ENCODE assay signal across 8 mouse cellular contexts in genomic region chr12:102744839-102745238, GRCm38 (mm10). TPM values are rescaled to one million over a fixed set of nuclear protein-coding genes. Genes with fewer than 3 reads are reported as not detected.
DNase-seq lines count a peak whose midpoint lies in the region; ATAC-seq and TF ChIP-seq lines count a peak whose summit lies in the region.

No protein-coding gene starts in this region.

- ATAC-seq in embryonic facial prominence, embryonic 14.5 days (ENCODE audit: low read depth), result no peak
- no peak for ATAC-seq in limb, embryonic 14.5 days (ENCODE audit: low FRiP score, low read depth)
- ATAC-seq in neural tube, embryonic 15.5 days (ENCODE audit: low FRiP score), result no peak
- ATAC-seq in cerebellum, adult (ENCODE audit: insufficient number of reproducible peaks, low FRiP score, low TSS enrichment), result no peak

- TF ChIP-seq POLR2A in limb, embryonic 14.5 days (IDR thresholded peaks at IDR 0.05; ENCODE audit: borderline replicate concordance, extremely low read depth, insufficient read depth, insufficient read length), result no peak

- peaks cover 5% of the 10 kb centered on the region; the same call in 1 of the 2 replicates for H3K36me3 ChIP-seq in embryonic facial prominence, embryonic 14.5 days (ENCODE audit: control insufficient read depth, insufficient read depth, low read length)
- H3K36me3 ChIP-seq in limb, embryonic 14.5 days (ENCODE audit: control insufficient read depth, insufficient read depth, low read length), result peaks cover 20% of the 10 kb centered on the region; the same call in 1 of the 2 replicates
- H3K36me3 ChIP-seq in neural tube, embryonic 15.5 days, result peaks cover 14% of the 10 kb centered on the region; the same call in 1 of the 2 replicates

- H3K27me3 ChIP-seq in embryonic facial prominence, embryonic 14.5 days (replicated peaks; ENCODE audit: control insufficient read depth, insufficient read depth, low read length), result no peaks in the 10 kb centered on the region
- H3K27me3 ChIP-seq in limb, embryonic 14.5 days (ENCODE audit: control insufficient read depth, insufficient read depth, low read length), result no peaks in the 10 kb centered on the region
- no peaks in the 10 kb centered on the region for H3K27me3 ChIP-seq in neural tube, embryonic 15.5 days (replicated peaks)

- H3K9ac ChIP-seq in embryonic facial prominence, embryonic 14.5 days (ENCODE audit: low read depth, low read length), result 0 out of 2 replicates have a peak overlapping the region, but pooled peaks have one; percentile 90
- H3K9ac ChIP-seq in limb, embryonic 14.5 days (ENCODE audit: low read depth, low read length, severe bottlenecking), result 0 out of 2 replicates have a peak overlapping the region, but pooled peaks have one; percentile 82
- H3K9ac ChIP-seq in neural tube, embryonic 15.5 days (replicated peaks), result 0 out of 2 replicates have a peak overlapping the region, but pooled peaks have one; percentile 91

- peak; percentile 53 for DNase-seq in thymus, postnatal 0 days (ENCODE audit: low spot score)
- no peak for DNase-seq in thymus, postnatal 10 days (ENCODE audit: low spot score in 2 of 2)
- no peak for DNase-seq in embryonic facial prominence, embryonic 14.5 days (ENCODE audit: low spot score)
- DNase-seq in limb, embryonic 14.5 days (ENCODE audit: low spot score), result no peak
- no peak for DNase-seq in kidney, postnatal 4 days
- DNase-seq in kidney, adult 11 months, result no peak

- peaks cover 6% of the 10 kb centered on the region; the same call in 1 of the 2 replicates for H3K4me1 ChIP-seq in embryonic facial prominence, embryonic 14.5 days (ENCODE audit: control insufficient read depth, insufficient read depth, low read length)
- H3K4me1 ChIP-seq in limb, embryonic 14.5 days (ENCODE audit: control insufficient read depth, insufficient read depth, low read length), result peaks cover 15% of the 10 kb centered on the region; the same call in 1 of the 2 replicates
- H3K4me1 ChIP-seq in neural tube, embryonic 15.5 days, result peaks cover 28% of the 10 kb centered on the region

- peak overlapping the region; percentile 53; the same call in 1 of the 2 replicates for H3K4me2 ChIP-seq in embryonic facial prominence, embryonic 14.5 days (ENCODE audit: low read depth, low read length)
- H3K4me2 ChIP-seq in limb, embryonic 14.5 days (replicated peaks; ENCODE audit: low read depth, low read length, severe bottlenecking), result no peak overlapping the region
- peak overlapping the region; percentile 86 for H3K4me2 ChIP-seq in neural tube, embryonic 15.5 days

- no peaks in the 10 kb centered on the region for H3K9me3 ChIP-seq in embryonic facial prominence, embryonic 14.5 days (ENCODE audit: control insufficient read depth, low read length)
- H3K9me3 ChIP-seq in limb, embryonic 14.5 days (ENCODE audit: control insufficient read depth, low read length), result no peaks in the 10 kb centered on the region
- H3K9me3 ChIP-seq in neural tube, embryonic 15.5 days (replicated peaks), result no peaks in the 10 kb centered on the region

- peak overlapping the region; percentile 82 for H3K4me3 ChIP-seq in embryonic facial prominence, embryonic 14.5 days (ENCODE audit: low read depth, low read length)
- H3K4me3 ChIP-seq in limb, embryonic 14.5 days (replicated peaks; ENCODE audit: low read length), result no peak overlapping the region
- no peak overlapping the region for H3K4me3 ChIP-seq in neural tube, embryonic 15.5 days (replicated peaks)

- 50% methylated on average over 6 of the region's 6 CpGs for WGBS in embryonic facial prominence, embryonic 14.5 days
- WGBS in limb, embryonic 14.5 days, result 67% methylated on average over 6 of the region's 6 CpGs
- whole genome bisulfite sequencing in neural tube, embryonic 15.5 days, result 59% methylated on average over 6 of the region's 6 CpGs

- no peak overlapping the region for H3K27ac ChIP-seq in embryonic facial prominence, embryonic 14.5 days (replicated peaks; ENCODE audit: low read depth, low read length)
- H3K27ac ChIP-seq in limb, embryonic 14.5 days (replicated peaks; ENCODE audit: low read depth, low read length), result no peak overlapping the region
- H3K27ac ChIP-seq in neural tube, embryonic 15.5 days (replicated peaks), result no peak overlapping the region

RNA-seq across cellular contexts. Expression of gene Tmem251, which starts 1.3 kb away (rescaled TPM):
- polyA plus RNA-seq in thymus, postnatal 0 days (2015; fragmentation: Nextera tagmentation; extraction: Ambion mirVana), result 18.6 and 20.5 TPM in 2 replicates
- polyA plus RNA-seq in embryonic facial prominence, embryonic 14.5 days (2014; fragmentation: Nextera tagmentation; extraction: Ambion mirVana), result 9.8 and 10.6 TPM in 2 replicates
- polyA plus RNA-seq in limb, embryonic 14.5 days (2012; rRNA removed), result 3.4 and 3.6 TPM in 2 replicates
- polyA plus RNA-seq in limb, embryonic 14.5 days (2014; fragmentation: Nextera tagmentation; extraction: Ambion mirVana), result 10.9 and 11.2 TPM in 2 replicates
- 11.7 and 11.9 TPM in 2 replicates for polyA plus RNA-seq in neural tube, embryonic 15.5 days (2015; fragmentation: Nextera tagmentation; extraction: Ambion mirVana)

RNA-seq across cellular contexts. Expression of gene Moap1, which starts 1.4 kb away (rescaled TPM):
- polyA plus RNA-seq in thymus, postnatal 0 days (2015; fragmentation: Nextera tagmentation; extraction: Ambion mirVana), result 15.3 and 16.1 TPM in 2 replicates
- 17.8 and 23.9 TPM in 2 replicates for polyA plus RNA-seq in embryonic facial prominence, embryonic 14.5 days (2014; fragmentation: Nextera tagmentation; extraction: Ambion mirVana)
- polyA plus RNA-seq in limb, embryonic 14.5 days (2012; rRNA removed), result 1.9 and 2.2 TPM in 2 replicates
- 17.6 and 21.9 TPM in 2 replicates for polyA plus RNA-seq in limb, embryonic 14.5 days (2014; fragmentation: Nextera tagmentation; extraction: Ambion mirVana)
- 62.5 and 76.5 TPM in 2 replicates for polyA plus RNA-seq in neural tube, embryonic 15.5 days (2015; fragmentation: Nextera tagmentation; extraction: Ambion mirVana)

RNA-seq across cellular contexts. Expression of gene Gm28051, which starts 12.7 kb away (rescaled TPM):
- not detected in 2 replicates for polyA plus RNA-seq in thymus, postnatal 0 days (2015; fragmentation: Nextera tagmentation; extraction: Ambion mirVana)
- polyA plus RNA-seq in embryonic facial prominence, embryonic 14.5 days (2014; fragmentation: Nextera tagmentation; extraction: Ambion mirVana), result not detected in 2 replicates
- polyA plus RNA-seq in limb, embryonic 14.5 days (2012; rRNA removed), result not detected in 2 replicates
- polyA plus RNA-seq in limb, embryonic 14.5 days (2014; fragmentation: Nextera tagmentation; extraction: Ambion mirVana), result not detected in 2 replicates
- not detected in 2 replicates for polyA plus RNA-seq in neural tube, embryonic 15.5 days (2015; fragmentation: Nextera tagmentation; extraction: Ambion mirVana)

RNA-seq across cellular contexts. Expression of gene Gon7, which starts 12.8 kb away (rescaled TPM):
- 28.4 and 31.8 TPM in 2 replicates for polyA plus RNA-seq in thymus, postnatal 0 days (2015; fragmentation: Nextera tagmentation; extraction: Ambion mirVana)
- 16.2 and 17.6 TPM in 2 replicates for polyA plus RNA-seq in embryonic facial prominence, embryonic 14.5 days (2014; fragmentation: Nextera tagmentation; extraction: Ambion mirVana)
- polyA plus RNA-seq in limb, embryonic 14.5 days (2012; rRNA removed), result 11.0 and 16.9 TPM in 2 replicates
- 17.7 and 21.7 TPM in 2 replicates for polyA plus RNA-seq in limb, embryonic 14.5 days (2014; fragmentation: Nextera tagmentation; extraction: Ambion mirVana)
- polyA plus RNA-seq in neural tube, embryonic 15.5 days (2015; fragmentation: Nextera tagmentation; extraction: Ambion mirVana), result 47.4 and 47.9 TPM in 2 replicates

RNA-seq across cellular contexts. Expression of gene Ubr7, which starts 12.9 kb away (rescaled TPM):
- polyA plus RNA-seq in thymus, postnatal 0 days (2015; fragmentation: Nextera tagmentation; extraction: Ambion mirVana), result 35.4 and 39.9 TPM in 2 replicates
- polyA plus RNA-seq in embryonic facial prominence, embryonic 14.5 days (2014; fragmentation: Nextera tagmentation; extraction: Ambion mirVana), result 45.8 and 50.1 TPM in 2 replicates
- polyA plus RNA-seq in limb, embryonic 14.5 days (2012; rRNA removed), result 36.5 and 39.9 TPM in 2 replicates
- 48.0 and 48.2 TPM in 2 replicates for polyA plus RNA-seq in limb, embryonic 14.5 days (2014; fragmentation: Nextera tagmentation; extraction: Ambion mirVana)
- polyA plus RNA-seq in neural tube, embryonic 15.5 days (2015; fragmentation: Nextera tagmentation; extraction: Ambion mirVana), result 35.3 and 36.5 TPM in 2 replicates
